Mouse (Mus musculus) cortical plate, adult 2 months (tissue): ENCODE results near the gene Dhx37.

Experiments used
- CTCF ChIP-seq: fragments of 200-500 bp; IDR thresholded peaks from 2 replicates; pipeline ENCODE4 v1.5.1; 2011; ENCODE audit warnings: mild to moderate bottlenecking, control low read depth, low read length; ENCODE audit not compliant: insufficient read depth; ENCODE audit errors: extremely low read depth
- POLR2A ChIP-seq: fragments of 200-500 bp; IDR thresholded peaks from 2 replicates; pipeline ENCODE4 v1.6.1; 2011; ENCODE audit warnings: mild to moderate bottlenecking, low read length, control low read depth; ENCODE audit not compliant: insufficient read depth; ENCODE audit errors: extremely low read depth

DNA sequence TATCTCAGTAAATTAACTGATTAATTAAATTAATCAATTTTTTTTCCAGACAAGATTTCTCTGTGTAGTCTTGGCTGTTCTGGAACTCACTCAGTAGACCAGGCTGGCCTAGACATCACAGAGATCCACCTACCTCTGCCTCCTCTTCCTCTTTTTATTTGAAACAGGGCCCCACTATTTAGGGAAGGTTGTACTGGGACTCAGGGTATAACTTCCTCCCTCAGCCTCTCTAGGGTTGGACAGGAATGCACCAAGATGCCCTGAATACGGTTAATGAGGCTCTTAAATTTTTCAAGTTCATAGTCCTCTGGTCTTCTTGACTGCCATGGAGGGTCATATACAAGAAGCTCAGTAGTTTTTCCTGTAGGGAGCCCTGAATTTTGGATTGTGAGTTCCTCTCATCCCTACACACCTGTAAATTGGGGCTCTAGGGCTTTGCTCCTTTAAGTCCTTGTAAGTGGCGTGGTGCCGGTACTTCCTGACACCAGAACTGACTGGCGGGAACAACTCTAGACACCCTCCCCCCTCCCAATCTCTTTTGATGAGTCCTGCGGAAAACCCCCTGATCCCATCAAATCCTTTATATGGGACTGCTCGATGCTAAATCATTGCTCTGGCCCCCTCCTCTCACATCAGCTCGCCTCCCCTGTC, 6.8 kb upstream of the Dhx37 start:
- TF ChIP-seq CTCF (no peak), POLR2A (no peak)
